Mouse (Mus musculus) limb, embryonic 11.5 days (tissue): Measurements from ENCODE around the gene Rbbp5. TPM values are rescaled to one million over a fixed set of nuclear protein-coding genes. Genes with fewer than 3 reads are reported as not detected.

Experiments used
- polyA plus RNA-seq: library from polyadenylated mRNA; unstranded; fragments of >200 nt; fragmentation: Nextera tagmentation; extraction: Ambion mirVana; gene quantifications from 2 replicates; pipeline ENCODE4 v1.2.1, GENCODE M21; 2014

Gene Rbbp5
- polyA plus RNA-seq, 1 experiment from 2014 or later, result 64.7 TPM

Other genes with a start within 250 kb of the Rbbp5 start
- not detected in 2 replicates for gene Gm10188, start 247.6 kb upstream of the Rbbp5 start, polyA plus RNA-seq
- 0.07 TPM in 1 of 2 replicates, not detected in the other for gene Klhdc8a, start 178.7 kb upstream of the Rbbp5 start, polyA plus RNA-seq
- gene Nuak2, start 161.2 kb upstream of the Rbbp5 start, polyA plus RNA-seq, result 0.56 and 1.2 TPM in 2 replicates
- gene Tmcc2, start 86.1 kb upstream of the Rbbp5 start, polyA plus RNA-seq, result 6.1 and 7.3 TPM in 2 replicates
- gene Dstyk, start 59.8 kb upstream of the Rbbp5 start, polyA plus RNA-seq, result 15.2 and 18.7 TPM in 2 replicates
- gene Tmem81, start 28.9 kb downstream of the Rbbp5 start, polyA plus RNA-seq, result 1.5 and 1.8 TPM in 2 replicates
- 0.52 and 0.89 TPM in 2 replicates for gene Cntn2, start 65.9 kb downstream of the Rbbp5 start, polyA plus RNA-seq